Mouse (Mus musculus): Measurements from ENCODE around the gene Ift88. TPM values are rescaled to one million over a fixed set of nuclear protein-coding genes. Genes with fewer than 3 reads are reported as not detected.
"Not testable (repeated sequence)": the region's sequence is repeated elsewhere in the genome, so short reads cannot be mapped to it uniquely, and the experiment has no call there.

Ift88 gene
- polyA plus RNA-seq, 1 experiment, result 0.58 TPM

- H3K27ac ChIP-seq (ENCODE audit: insufficient read depth, low read depth, low read length), result no peak overlapping the region
- no peak overlapping the region for H3K4me3 ChIP-seq (ENCODE audit: low read depth, low read length)
- 73% methylated on average over 1 of the region's 1 CpGs for WGBS
- H3K4me1 ChIP-seq (ENCODE audit: control insufficient read depth, insufficient read depth, insufficient read length, low read length), result no peaks in the 10 kb centered on the region
- TF ChIP-seq POLR2A (IDR thresholded peaks at IDR 0.05; ENCODE audit: low read depth, low read length) (no peak), CTCF (IDR thresholded peaks at IDR 0.05; ENCODE audit: extremely low read depth, insufficient read length, insufficient replicate concordance, low read depth, low read length) (no peak)
- H3K27me3 ChIP-seq (ENCODE audit: control insufficient read depth, insufficient read depth, low read length), result no peaks in the 10 kb centered on the region
- peaks cover 4% of the 10 kb centered on the region; the same call in 1 of the 2 replicates for H3K36me3 ChIP-seq (ENCODE audit: control insufficient read depth, insufficient read depth, low read length)
These were observed 28.7 kb downstream of the Ift88 start for GRCm38 (mm10) chr14:57452516-57452915.

DNA sequence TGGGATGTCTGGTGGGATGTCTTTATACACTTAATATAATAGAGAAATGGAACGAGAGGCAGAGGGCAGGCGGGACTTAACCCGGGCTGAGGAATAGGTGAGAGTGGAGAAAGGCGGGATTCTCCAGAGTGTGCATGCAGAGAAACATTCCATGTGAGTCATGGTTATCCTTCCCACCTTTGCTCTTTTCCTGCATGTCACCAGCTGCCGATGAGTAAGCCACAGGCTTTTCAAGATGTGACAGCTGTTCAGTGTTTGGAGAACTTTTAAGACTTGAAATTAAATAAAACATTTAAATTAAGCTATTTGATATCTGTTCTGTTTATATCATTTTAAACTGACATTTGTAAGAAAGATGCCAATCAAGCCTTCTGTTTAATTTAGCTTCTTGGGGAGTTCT lies 36.0 kb downstream of the Ift88 start:
- H3K4me1 ChIP-seq (ENCODE audit: control insufficient read depth, insufficient read depth, insufficient read length, low read length), result no peaks in the 10 kb centered on the region
- no peak overlapping the region for H3K27ac ChIP-seq (ENCODE audit: insufficient read depth, low read depth, low read length)
- no peaks in the 10 kb centered on the region for H3K36me3 ChIP-seq (ENCODE audit: control insufficient read depth, insufficient read depth, low read length)
- H3K4me3 ChIP-seq (ENCODE audit: low read depth, low read length), result no peak overlapping the region
- WGBS, result 84% methylated on average over 5 of the region's 5 CpGs
- no peaks in the 10 kb centered on the region for H3K27me3 ChIP-seq (ENCODE audit: control insufficient read depth, insufficient read depth, low read length)
- no peak for TF ChIP-seq POLR2A (IDR thresholded peaks at IDR 0.05; ENCODE audit: low read depth, low read length)
- no peak for TF ChIP-seq CTCF (IDR thresholded peaks at IDR 0.05; ENCODE audit: extremely low read depth, insufficient read length, insufficient replicate concordance, low read depth, low read length)

GRCm38 (mm10) chr14:57460326-57460725 lies 36.5 kb downstream of the Ift88 start:
- H3K36me3 ChIP-seq (ENCODE audit: control insufficient read depth, insufficient read depth, low read length); H3K27ac ChIP-seq (ENCODE audit: insufficient read depth, low read depth, low read length); H3K4me3 ChIP-seq (ENCODE audit: low read depth, low read length); H3K4me1 ChIP-seq (ENCODE audit: control insufficient read depth, insufficient read depth, insufficient read length, low read length); H3K27me3 ChIP-seq (ENCODE audit: control insufficient read depth, insufficient read depth, low read length): not testable (repeated sequence)
- WGBS, result 79% methylated on average over 5 of the region's 5 CpGs

- no peak overlapping the region for H3K27ac ChIP-seq (ENCODE audit: insufficient read depth, low read depth, low read length)
- no peak for TF ChIP-seq POLR2A (IDR thresholded peaks at IDR 0.05; ENCODE audit: low read depth, low read length)
- no peak for TF ChIP-seq CTCF (IDR thresholded peaks at IDR 0.05; ENCODE audit: extremely low read depth, insufficient read length, insufficient replicate concordance, low read depth, low read length)
- H3K36me3 ChIP-seq (ENCODE audit: control insufficient read depth, insufficient read depth, low read length), result no peaks in the 10 kb centered on the region
- H3K4me1 ChIP-seq (ENCODE audit: control insufficient read depth, insufficient read depth, insufficient read length, low read length), result no peaks in the 10 kb centered on the region
- no peaks in the 10 kb centered on the region for H3K27me3 ChIP-seq (ENCODE audit: control insufficient read depth, insufficient read depth, low read length)
- WGBS, result 75% methylated on average over 5 of the region's 5 CpGs
- H3K4me3 ChIP-seq (ENCODE audit: low read depth, low read length), result no peak overlapping the region
These were observed 39.0 kb downstream of the Ift88 start for GRCm38 (mm10) chr14:57462871-57463270.

DNA sequence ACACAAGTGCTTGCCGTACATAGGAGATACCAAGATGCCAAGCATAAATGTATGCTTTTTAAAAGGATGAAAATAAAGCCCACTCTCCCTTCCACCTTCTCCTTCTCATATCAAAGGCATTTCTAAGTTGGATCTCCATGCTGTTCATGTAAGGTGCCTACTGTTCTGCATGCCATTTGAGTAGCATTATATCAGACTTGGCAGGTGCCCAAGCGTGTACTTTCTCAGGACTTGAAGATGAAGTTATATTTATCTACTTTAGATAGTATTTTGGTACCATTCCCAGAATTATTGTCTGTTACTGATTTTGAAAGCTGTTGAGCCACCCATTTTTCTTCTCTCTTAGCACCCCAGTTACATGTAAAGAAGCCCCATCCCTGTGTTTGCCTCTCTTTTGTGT lies 51.2 kb downstream of the Ift88 start:
- H3K27me3 ChIP-seq (ENCODE audit: control insufficient read depth, insufficient read depth, low read length), result no peaks in the 10 kb centered on the region

DNA sequence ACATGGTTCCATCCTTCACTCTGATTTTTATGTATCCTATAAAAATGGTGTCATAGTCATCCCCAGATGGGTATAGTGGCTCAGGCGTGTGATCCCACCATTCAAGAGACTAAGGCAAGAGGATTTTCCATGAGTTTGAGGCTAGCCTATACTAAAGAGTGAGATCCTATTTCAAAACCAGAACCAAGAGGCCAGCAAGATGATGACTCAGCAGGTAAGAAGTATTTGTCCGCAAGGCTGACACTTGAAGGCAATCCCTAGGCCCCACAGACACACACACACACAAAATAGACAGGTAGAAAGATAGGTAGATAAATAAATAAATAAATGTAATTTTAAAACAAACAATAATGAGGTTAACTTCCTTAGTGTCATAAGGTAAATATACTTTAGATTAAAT lies 58.4 kb downstream of the Ift88 start:
- Histone ChIP-seq H3K27me3 (ENCODE audit: control insufficient read depth, insufficient read depth, low read length) (no peaks in the 10 kb centered on the region), H3K4me3 (ENCODE audit: low read depth, low read length) (no peak overlapping the region), H3K4me1 (ENCODE audit: control insufficient read depth, insufficient read depth, insufficient read length, low read length) (no peaks in the 10 kb centered on the region), H3K36me3 (ENCODE audit: control insufficient read depth, insufficient read depth, low read length) (0 out of 2 replicates have a peak, but pooled peaks cover 1% of the 10 kb centered on the region), H3K27ac (ENCODE audit: insufficient read depth, low read depth, low read length) (no peak overlapping the region)
- no peak for TF ChIP-seq CTCF (IDR thresholded peaks at IDR 0.05; ENCODE audit: extremely low read depth, insufficient read length, insufficient replicate concordance, low read depth, low read length)
- TF ChIP-seq POLR2A (IDR thresholded peaks at IDR 0.05; ENCODE audit: low read depth, low read length), result no peak
- WGBS, result 96% methylated on average over 2 of the region's 2 CpGs

More for the DNA sequence above, 51.2 kb downstream of the Ift88 start:
- Histone ChIP-seq H3K36me3 (ENCODE audit: control insufficient read depth, insufficient read depth, low read length) (peaks cover 3% of the 10 kb centered on the region; the same call in 1 of the 2 replicates), H3K4me3 (ENCODE audit: low read depth, low read length) (no peak overlapping the region), H3K4me1 (ENCODE audit: control insufficient read depth, insufficient read depth, insufficient read length, low read length) (no peaks in the 10 kb centered on the region), H3K27ac (ENCODE audit: insufficient read depth, low read depth, low read length) (no peak overlapping the region)
- 83% methylated on average over 2 of the region's 2 CpGs for WGBS
- TF ChIP-seq POLR2A (IDR thresholded peaks at IDR 0.05; ENCODE audit: low read depth, low read length), result no peak
- no peak for TF ChIP-seq CTCF (IDR thresholded peaks at IDR 0.05; ENCODE audit: extremely low read depth, insufficient read length, insufficient replicate concordance, low read depth, low read length)

- no peak for TF ChIP-seq POLR2A (IDR thresholded peaks at IDR 0.05; ENCODE audit: low read depth, low read length)
- TF ChIP-seq CTCF (IDR thresholded peaks at IDR 0.05; ENCODE audit: extremely low read depth, insufficient read length, insufficient replicate concordance, low read depth, low read length), result no peak
- no peaks in the 10 kb centered on the region for H3K4me1 ChIP-seq (ENCODE audit: control insufficient read depth, insufficient read depth, insufficient read length, low read length)
- no peaks in the 10 kb centered on the region for H3K27me3 ChIP-seq (ENCODE audit: control insufficient read depth, insufficient read depth, low read length)
- H3K36me3 ChIP-seq (ENCODE audit: control insufficient read depth, insufficient read depth, low read length), result 0 out of 2 replicates have a peak, but pooled peaks cover 1% of the 10 kb centered on the region
- H3K27ac ChIP-seq (ENCODE audit: insufficient read depth, low read depth, low read length), result no peak overlapping the region
- WGBS, result 93% methylated on average over 6 of the region's 6 CpGs
- no peak overlapping the region for H3K4me3 ChIP-seq (ENCODE audit: low read depth, low read length)
These were observed 60.3 kb downstream of the Ift88 start for GRCm38 (mm10) chr14:57484183-57484582.

GRCm38 (mm10) chr14:57489696-57490095 lies 65.8 kb downstream of the Ift88 start:
- Histone ChIP-seq H3K4me3 (ENCODE audit: low read depth, low read length) (no peak overlapping the region), H3K36me3 (ENCODE audit: control insufficient read depth, insufficient read depth, low read length) (no peaks in the 10 kb centered on the region), H3K4me1 (ENCODE audit: control insufficient read depth, insufficient read depth, insufficient read length, low read length) (no peaks in the 10 kb centered on the region), H3K27ac (ENCODE audit: insufficient read depth, low read depth, low read length) (no peak overlapping the region), H3K27me3 (ENCODE audit: control insufficient read depth, insufficient read depth, low read length) (no peaks in the 10 kb centered on the region)
- 90% methylated on average over 3 of the region's 3 CpGs for WGBS
- TF ChIP-seq POLR2A (IDR thresholded peaks at IDR 0.05; ENCODE audit: low read depth, low read length) (no peak), CTCF (IDR thresholded peaks at IDR 0.05; ENCODE audit: extremely low read depth, insufficient read length, insufficient replicate concordance, low read depth, low read length) (no peak)
